Mouse (Mus musculus) liver, postnatal 0 days (tissue): ENCODE data around the gene Trf.

Experiments
- CTCF ChIP-seq: sonication (generic); IDR thresholded peaks from 2 replicates; pipeline ENCODE4 v1.5.1; 2016; ENCODE audit warnings: antibody characterized with exemption, low read depth
- EP300 ChIP-seq: IDR thresholded peaks from 2 replicates; pipeline ENCODE4 v1.6.1; 2016; ENCODE audit warnings: antibody characterized with exemption, low read depth, mild to moderate bottlenecking

- TF ChIP-seq CTCF: no peak
- no peak for TF ChIP-seq EP300
Measured at GRCm38 (mm10) chr9:103271104-103271503, 40.9 kb upstream of the Trf start.
